Mouse (Mus musculus): Measurements from ENCODE around the gene Adprh. TPM values are rescaled to one million over a fixed set of nuclear protein-coding genes. Genes with fewer than 3 reads are reported as not detected.

The Adprh gene
- total RNA-seq (2023), result 25.9 to 32.5 TPM (median 27.8 TPM) in 4 replicates

DNA sequence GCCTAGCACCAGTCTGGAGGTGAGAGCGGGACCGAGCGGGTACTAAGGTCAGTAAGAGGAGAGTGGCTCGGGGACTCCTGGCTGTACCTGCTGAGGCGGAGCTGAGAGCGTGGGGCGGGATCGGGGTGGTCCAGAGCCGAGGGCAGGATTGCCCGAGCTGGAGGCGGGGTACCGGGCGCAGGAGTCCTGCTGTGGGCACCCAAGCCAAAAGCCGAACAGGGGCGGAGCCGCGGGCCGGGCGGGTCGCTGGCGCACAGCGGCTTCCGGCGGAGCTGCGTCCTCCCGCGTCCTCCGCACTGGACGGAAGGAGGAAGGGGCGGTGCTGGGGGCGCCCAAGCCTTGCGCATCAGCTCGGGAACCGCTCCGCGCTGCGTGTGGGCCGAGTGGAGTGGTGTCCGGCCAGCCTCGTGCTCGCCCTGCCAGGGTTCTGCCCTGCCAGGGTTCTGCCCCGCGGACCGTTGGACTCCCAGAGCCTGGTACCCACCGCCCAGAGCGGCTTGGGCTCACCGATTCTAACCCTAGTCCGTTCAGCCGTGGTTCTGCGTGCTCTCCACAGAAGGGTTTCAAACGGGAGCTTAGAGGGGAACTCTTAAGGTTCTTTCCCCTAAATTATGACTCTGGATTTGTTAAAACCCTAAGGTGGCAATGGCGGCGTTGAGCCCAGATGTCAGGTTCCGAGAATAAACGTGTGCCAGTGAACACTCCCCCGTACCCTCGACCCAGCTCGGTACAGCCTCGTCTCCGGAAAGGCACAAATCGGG, at the start of gene Adprh:
Gene Adprh, minus strand, starts transcription at position 262 of the 761 bp plus-strand sequence.

DNA sequence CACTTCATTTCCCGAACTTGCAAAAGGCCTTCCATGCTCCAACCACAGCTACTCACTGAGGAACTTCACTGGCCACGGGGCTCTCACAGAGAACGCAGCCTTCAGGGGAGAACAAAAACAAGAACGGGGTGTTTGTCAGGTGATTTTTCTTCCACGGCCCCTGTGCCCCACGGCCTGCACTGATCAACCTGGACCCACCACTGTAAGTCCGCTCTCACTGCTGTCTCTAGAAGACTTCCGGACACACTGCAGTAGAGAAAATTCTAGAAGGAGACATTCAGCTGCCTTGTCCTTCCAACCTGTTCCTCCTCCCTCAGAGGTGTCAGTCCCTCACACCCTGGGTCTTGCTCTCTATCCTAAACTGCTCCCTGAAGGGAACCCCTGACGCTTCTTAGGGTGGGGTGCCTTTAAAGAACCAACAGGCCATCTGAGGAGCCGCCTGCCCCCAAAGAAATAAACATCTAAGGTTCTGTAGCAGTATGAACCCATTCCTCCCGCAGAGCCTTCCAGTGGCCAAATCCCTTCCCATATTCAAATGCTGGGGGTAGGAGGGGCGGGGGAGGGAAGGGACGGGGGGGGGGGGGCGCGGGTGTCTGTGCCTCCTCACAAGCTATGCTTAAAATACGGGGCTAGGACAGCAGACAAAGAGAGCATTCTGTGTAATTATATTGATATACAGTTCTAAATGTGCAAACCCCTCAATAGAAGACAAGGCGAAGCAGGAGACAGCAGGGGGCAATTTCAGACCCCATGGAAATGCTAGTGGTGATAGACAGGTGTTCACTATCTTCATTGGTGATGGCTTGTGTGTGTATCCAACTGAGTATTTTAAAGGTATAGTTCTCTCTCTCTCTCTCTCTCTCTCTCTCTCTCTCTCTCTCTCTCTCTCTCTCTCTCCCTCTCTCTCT, 3.3 kb upstream of the Adprh start, which contains the start of gene Cd80:
Gene Cd80, plus strand, starts transcription at position 51 of the 908 bp plus-strand sequence.

DNA sequence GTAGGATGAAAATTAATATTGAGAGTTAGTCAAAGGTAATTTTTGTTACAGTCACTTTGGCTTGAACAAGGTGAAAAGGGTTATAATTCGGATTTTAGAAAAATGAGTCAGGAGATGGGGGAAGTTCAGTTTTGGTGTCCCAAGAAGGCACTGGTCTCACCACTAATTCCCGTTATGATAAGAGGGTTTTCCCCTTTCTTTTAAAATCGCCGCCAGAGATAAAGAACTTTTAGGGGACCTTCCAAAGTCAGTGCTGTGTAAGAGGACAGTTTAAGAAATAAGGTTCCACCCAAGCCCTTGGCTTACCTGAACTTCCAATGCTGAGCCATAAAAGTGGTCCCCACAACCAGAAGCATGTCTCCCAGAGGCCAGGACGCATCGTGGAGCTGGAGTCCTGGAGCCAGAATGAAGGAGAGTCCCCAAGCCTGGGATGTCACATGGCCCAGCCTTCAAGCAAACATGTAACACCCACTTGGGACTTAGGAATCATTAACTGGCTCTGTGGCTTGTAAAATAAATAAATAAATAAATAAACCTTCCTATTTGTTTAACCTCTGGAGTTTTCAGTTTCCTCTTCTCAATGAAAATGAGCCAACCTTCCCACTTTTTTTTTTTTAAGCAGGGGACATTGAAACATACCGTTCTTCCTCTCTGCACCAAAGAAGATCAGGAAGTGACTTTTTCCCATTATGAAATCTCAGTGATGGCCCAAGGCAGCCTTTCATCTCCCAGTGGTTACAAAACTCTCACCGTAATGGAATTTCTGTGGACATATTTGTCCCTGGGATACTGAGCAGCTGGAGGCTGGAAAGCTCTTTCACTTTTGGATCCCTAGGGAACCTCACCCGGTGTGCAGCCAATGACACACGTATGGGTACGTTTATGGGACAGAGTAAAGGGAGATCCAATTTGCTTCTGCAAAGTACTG, 19.7 kb downstream of the Adprh start, which contains the start of gene Pla1a:
Gene Pla1a, minus strand, starts transcription at position 648 of the 928 bp plus-strand sequence.

Other genes with a start within 250 kb of the Adprh start
- not detected in 4 replicates for gene Nr1i2, start 157.9 kb downstream of the Adprh start, total RNA-seq (2023)
- gene Maats1, start 110.6 kb downstream of the Adprh start, total RNA-seq (2023), result 0.30 TPM in 1 of 4 replicates, not detected in the others
- gene Cox17, start 105.7 kb downstream of the Adprh start, total RNA-seq (2023), result 68.1 to 84.3 TPM (median 77.1 TPM) in 4 replicates
- gene Gm21987, start 105.7 kb downstream of the Adprh start, total RNA-seq (2023), result 1.8 TPM in 1 of 4 replicates, not detected in the others
- 0.35 to 0.53 TPM in 2 of 4 replicates, not detected in the others for gene Popdc2, start 90.5 kb downstream of the Adprh start, total RNA-seq (2023)
- not detected in 4 replicates for gene Pla1a, start 19.6 kb downstream of the Adprh start, total RNA-seq (2023)
- 1.4 to 2.6 TPM (median 1.7 TPM) in 4 replicates for gene Cd80, start 2.9 kb upstream of the Adprh start, total RNA-seq (2023)
- 17.6 to 21.6 TPM (median 19.5 TPM) in 4 replicates for gene Timmdc1, start 70.0 kb upstream of the Adprh start, total RNA-seq (2023)
- gene Poglut1, start 97.6 kb upstream of the Adprh start, total RNA-seq (2023), result 16.7 to 27.5 TPM (median 24.9 TPM) in 4 replicates
- gene Tmem39a, start 106.0 kb upstream of the Adprh start, total RNA-seq (2023), result 49.9 to 65.0 TPM (median 59.6 TPM) in 4 replicates